Mouse (Mus musculus) CD8-positive naive resting alpha-beta T cell, adult 2 months (primary cell): ENCODE measurements around the gene Mrps26.
A peak's percentile ranks its signal among the peaks of the same experiment; 100 is the strongest.
"Not testable (repeated sequence)": the region's sequence is repeated elsewhere in the genome, so short reads cannot be mapped to it uniquely, and the experiment has no call there.

Experiments used
- DNase-seq, 2 experiments: peaks; one replicate each; pipeline ENCODE4 v3.0.0; 2022; ENCODE audit warnings: low read depth in 2 of 2, low spot score in 2 of 2

The Mrps26 gene

DNA sequence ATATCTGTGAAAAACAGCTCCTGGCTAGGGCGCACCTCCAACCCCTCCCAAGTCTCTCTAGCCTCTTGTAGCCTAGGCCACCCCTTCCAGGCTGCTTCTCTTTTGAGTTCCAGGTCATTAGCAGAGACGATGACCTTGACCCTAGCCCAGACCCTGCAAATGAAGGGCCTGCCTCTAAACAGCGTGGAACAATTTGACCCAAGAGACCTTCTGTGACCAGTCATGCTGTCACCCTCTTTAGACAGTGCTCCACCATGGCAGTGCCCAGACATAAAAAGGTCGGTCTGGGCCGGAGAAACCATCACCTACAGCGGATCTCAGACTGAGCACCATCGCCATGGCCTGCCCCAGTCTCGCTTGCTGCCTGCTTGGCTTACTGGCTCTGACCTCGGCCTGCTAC, 12.3 kb downstream of the Mrps26 start, which contains the start of gene Oxt:
Oxt (plus strand) TSS at position 301 of the 400 bp plus-strand sequence.
- no peak for DNase-seq

DNA sequence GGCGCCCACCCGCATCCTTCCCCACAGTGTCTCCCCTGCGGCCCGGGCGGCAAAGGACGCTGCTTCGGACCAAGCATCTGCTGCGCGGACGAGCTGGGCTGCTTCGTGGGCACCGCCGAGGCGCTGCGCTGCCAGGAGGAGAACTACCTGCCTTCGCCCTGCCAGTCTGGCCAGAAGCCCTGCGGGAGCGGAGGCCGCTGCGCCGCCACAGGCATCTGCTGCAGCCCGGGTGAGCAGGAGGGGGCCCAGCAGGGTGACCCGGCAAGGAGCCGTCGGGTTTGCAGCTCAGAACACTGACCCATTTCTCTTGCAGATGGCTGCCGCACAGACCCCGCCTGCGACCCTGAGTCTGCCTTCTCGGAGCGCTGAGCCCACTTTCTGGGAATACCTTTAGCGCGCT, 13.0 kb downstream of the Mrps26 start:
- DNase-seq, result not testable (repeated sequence)

DNA sequence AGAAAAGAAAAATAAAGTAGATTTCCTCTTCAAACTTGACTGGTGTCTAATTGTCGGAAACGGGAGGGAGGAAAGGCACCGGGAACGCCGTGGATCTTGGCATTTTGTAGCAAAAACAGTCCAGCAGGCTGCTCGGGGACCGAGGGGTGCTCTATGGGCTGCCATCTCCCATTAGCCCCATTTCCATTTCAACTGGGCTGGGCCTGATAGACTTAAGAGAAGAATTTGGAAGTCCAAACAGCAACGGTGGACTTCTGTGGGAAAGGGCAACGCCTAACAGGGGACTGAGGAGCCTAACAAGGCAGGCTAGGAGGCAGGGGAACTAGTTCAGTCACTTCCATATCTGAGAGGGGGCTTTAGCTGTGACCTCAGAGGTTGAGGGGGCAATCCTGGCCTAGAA, 13.5 kb downstream of the Mrps26 start:
- DNase-seq, result no peak

DNA sequence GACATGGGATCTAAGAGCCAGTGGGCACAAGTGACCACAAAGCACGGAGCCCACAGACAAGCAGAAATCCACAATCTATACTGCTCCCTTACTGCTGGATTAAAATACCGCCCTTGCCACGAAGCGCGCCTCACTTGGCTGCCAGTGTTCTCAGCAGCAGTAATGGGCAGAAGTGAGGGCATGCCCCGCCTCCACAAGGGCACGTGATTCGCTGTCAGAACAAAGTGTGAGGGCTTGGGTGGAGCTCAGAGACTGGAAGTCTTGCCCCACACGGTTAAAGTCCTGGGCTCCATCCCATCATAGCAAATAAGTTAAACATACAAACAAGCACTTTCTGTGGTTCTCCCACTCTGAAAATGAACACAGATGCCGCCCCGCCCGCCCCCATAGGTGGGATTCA, 14.1 kb downstream of the Mrps26 start:
- DNase-seq, result peak; percentile 32 to 51

DNA sequence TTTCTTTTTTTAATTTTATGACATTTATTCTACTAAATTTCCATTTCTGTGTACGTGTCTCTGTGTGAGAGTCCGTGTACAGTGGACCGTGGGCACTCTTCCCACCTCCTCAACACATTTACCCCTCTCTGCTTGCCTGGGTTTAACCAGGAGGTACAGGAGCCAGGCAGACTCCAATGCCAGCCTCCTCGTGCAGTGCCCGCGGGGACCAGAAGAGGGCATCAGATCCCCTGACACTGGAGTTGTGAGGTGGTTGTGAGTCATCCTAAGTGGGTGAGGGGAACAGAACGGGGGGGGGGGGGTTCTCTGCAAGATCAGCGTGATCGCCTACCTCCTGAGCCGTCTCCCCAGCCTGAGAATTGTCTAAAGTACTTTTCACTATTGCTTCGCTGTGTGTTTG, 14.6 kb downstream of the Mrps26 start:
- peak; percentile 42 to 73 for DNase-seq

DNA sequence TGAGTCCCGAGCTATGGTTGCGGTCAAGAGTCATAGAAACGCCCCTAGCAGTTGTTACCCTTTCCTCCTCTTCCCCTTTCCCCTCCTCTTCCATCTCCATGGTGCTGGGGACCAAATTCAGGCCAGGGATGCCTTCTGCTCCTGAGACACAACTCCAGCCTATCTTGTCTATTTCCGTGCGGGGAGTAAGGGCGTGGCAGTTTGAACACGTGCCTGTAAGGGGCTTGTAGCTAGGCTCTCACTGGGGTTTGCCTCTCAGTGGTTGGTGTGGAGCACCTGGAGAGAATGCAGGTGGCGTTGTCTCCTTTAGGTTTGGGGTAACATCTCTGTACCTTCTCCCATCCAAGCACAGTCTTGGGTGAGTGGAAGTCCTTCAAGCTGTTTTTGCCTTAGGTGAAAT, 16.2 kb downstream of the Mrps26 start:
- no peak for DNase-seq

DNA sequence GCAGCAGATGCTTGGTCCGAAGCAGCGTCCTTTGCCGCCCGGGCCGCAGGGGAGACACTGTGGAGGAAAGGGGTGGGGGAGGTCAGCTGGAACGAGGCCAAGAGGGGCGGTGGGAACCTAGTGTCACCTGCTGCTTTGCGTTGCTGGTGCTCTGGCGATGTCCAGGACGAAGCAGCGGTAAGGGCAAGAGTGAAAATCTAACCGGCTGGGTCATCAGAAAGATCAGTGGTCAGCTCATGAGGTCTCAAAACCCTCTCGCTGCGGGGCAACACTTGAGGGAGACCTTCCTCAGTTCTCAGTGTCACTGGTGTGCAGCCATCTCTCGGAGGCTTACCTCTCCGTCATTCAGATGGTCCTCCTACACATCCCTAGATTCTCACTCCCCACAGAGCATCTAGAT, 17.7 kb downstream of the Mrps26 start:
- DNase-seq, result no peak

DNA sequence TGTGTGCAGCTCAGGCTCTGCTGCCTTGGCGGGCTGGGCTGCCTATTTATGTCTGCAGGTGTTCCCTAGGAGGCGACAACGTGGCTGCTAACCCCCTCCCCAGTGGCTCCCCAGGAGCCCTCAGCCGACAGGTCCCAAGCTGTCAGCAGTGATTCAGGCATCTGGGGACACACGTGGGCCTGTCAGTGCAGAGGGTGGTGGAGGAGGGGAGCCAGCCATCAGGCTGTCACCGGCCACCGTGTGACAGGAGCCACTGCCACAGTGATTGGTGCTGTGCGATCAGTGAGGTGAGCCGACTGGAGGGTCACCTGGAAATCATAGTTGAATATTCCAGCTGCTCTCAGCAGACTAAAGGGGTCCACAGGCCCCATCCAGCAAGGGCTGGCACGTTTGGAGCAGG, 19.0 kb downstream of the Mrps26 start, which contains the start of gene Avp:
Avp (minus strand) TSS at position 3 of the 400 bp plus-strand sequence.
- DNase-seq, result no peak

DNA sequence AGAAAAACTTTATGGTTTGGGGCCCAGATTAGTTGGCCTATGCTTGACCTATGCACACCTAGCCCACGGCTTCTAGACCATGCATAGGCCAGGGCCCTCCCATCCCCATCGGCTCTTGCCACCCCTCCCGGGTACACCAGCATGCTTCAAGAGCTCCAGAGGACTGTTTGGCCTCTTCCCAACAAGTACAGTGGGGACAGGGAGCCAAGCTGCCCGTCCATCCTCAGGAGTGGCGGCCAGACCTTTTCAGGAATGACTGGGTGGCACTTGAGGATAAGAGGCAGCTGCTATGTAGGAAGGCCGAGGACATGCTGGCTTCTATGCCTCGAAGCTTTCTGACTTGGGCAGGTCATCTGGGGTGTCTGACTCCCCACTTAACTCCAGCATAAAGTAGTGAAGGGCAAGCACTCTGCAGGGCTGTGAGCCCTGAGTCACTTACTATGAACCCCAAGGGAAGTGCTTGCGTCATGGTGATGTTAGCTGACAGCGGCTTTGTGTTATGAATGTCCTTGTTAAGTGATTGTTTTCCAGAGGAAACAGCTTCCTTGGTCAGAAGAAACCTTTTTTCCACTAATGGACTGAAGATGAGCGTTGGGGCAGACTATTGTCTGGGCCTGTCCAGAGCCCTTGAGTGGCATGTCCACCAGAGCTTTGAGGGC, 20.5 kb downstream of the Mrps26 start:
- no peak for DNase-seq

DNA sequence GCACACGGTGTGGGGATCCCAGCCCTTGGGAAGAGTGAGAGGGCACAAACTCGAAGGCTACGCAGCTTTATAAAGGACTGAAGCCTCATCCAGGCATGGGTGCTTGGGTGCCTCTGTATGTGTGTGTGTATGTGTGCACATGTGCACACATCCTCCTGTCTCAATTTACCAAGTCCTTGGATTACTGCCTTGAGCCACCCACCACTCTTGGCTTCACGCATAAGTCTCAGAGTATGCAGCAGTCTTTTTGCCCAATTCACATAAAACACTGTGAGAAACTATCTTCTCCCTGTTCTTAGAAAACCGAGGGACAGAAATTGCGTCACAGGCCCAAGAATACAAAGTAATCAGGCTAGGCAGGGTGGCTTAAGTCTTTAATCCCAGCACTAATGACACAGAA, 22.5 kb downstream of the Mrps26 start:
- no peak for DNase-seq

DNA sequence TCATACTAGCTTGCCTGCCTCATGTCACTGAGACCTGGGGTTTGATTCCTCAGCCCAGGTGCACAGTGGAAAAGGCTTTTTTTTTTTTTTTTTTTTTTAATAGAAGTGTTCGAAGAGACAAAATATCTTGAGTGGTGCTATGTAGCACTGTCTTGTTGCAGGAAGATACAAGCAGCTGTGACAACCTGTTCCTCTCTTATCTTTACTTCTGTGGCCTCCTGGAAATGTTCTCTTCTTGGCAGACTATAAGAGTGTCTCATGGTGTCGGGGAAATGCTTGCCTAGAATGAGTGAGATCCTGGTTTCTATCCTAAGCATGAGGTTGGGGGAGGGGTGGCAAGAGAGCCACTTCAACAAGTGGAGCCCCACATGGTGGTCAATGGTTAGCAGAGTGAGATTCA, 24.8 kb downstream of the Mrps26 start:
- no peak for DNase-seq

DNA sequence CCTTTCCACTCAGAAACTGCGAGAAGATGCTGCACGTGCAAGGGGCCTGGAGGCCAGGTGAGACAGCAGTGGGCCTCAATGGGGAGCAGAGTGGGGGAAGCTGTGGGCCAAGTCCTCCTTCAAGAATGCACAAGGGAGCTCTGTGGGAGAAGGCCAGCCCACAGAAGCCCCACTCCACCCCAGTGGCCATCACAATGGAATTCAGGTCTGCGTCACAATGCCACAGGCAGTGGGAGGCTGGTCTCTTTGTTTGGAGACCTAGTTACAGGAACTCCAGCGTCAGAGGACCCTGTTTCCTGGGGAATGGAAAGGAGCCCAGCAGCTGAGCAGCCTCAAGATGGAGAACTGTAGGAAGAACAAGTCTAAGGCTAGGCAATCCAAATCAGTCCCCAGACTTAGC, 25.6 kb downstream of the Mrps26 start:
- DNase-seq, result no peak

DNA sequence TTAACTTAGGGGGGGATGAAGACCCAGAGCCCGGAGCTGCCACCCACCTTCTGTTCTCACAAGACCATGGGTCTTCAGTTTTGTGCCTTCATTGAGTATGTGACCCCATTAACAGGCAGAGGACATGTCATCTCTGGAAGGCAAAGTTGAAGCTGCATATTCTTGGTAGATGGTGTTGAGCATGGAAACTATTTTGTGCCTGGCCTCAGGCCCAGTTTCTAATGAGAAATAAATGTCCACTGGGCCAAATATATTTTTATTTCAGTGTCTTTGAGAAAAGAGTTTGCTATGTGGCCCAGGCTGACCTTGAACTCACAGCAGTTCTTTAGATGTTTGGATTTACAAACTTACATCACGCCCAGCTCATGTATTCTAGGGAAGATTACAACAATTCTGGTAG, 26.2 kb downstream of the Mrps26 start:
- no peak for DNase-seq

DNA sequence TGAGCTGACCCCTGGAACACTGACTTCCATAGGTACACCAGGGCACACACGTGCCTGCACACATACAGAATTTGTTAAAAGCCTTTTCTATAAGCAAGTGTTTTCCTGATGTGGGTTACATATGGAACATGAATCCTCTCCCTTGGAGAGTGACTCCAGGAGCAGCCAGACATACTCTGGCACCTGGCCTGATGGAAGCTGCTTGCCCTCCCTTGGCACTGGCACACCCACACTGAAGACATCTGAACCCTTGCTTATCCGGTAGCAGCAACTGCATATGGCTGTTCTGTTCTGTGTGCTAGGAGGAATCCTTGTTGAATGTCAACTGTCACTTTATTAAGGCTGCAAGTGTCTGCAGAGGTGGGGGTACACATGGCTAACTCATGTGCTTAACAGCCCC, 27.5 kb downstream of the Mrps26 start:
- no peak for DNase-seq

DNA sequence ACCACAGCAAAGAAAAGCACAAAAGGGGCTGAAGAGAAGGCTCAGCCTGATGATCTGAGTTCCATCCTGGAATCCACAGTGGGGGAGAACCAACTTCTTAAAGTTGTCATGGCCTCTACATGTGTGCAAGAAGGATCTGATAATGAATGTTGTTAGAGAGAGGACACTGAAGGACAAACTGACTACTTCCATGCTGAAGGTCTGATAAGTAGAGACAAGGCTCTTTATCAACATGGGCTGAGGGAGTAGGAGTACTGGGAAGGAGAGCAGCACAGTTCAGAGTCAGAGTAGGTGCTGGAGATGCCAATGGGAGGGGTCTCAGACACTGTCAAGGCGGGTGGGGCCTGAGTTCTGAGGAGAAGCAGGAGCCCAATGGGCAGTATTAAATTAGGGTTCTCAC, 32.1 kb downstream of the Mrps26 start:
- DNase-seq, result no peak

DNA sequence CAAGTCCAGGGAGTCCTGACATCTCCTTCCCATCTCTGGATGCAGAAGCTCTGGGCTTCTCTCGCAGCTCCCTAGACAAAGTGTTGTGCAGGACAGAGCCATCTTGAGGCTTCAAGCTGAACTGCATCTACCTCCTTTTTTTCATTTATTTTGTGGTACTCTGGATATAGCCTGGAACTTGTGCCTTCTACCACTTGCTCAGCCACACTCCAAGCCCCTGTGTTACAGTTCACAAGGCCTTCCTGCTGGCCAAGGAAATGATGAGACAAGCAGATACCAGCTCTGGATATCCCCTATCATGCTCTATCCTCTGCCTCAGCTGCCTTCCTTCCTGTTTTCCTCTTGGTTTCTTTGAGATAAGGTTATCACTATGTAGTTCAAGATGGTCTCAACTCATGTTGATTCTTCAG, 34.1 kb downstream of the Mrps26 start:
- no peak for DNase-seq

DNA sequence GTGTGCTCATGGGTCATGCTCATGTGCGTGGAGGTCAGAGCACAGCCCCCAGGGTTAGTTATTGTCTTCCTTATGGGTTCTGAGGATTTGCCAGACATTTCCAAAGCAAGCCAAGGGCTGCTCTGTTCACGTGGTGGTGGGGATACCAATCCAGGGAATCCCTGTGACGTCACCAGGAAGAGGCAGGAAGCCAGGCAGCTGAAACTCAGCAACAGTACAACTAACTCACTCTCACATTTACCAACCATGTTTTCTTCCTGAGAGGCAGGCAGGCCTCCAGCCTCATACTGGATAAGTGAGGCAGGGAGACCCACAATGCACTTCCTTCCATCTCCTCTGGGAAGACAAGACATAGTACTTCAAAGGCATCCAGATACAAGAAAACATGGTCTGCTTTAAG, 34.9 kb downstream of the Mrps26 start:
- no peak for DNase-seq

DNA sequence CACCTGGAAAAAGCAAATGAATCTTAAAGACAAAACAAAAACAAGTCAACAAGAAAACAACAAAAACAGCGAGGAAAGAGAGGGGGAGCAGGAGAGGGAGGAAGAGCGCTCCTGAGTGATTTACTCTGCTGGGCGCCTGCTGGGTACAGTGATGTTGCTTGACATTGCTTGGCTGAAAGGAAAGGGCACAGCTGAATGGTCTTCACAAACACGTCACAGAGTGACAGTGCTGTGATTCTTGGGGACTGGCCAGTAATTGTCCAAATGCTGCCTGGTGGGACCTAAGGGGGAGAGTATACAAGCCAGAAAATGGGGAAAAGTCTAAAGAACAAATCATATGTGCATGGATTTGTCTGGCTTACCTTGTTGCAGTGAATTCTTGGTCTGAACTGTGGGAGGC, 38.7 kb downstream of the Mrps26 start:
- no peak for DNase-seq

DNA sequence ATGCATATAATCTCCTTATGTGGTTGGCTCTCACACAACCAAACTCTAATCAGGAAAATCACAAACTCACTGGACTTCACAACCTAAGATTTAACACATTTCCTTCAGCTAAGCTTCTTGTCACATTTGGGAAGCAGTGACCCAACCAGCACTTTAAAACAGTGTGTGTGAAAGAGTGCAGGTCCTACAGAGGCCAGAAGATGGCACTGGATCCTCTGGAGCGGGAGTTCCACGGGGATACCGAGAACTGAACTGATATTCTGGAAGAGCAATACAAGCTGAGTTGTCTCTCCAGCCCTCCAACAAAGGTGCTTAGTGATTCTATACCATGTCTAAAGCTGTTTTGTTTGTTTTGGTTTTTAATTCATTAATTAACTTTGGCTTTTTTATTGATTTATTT, 49.5 kb downstream of the Mrps26 start:
- DNase-seq, result peak in 1 of 2 experiments; percentile 18
